Mouse (Mus musculus) liver, postnatal 0 days (tissue): ENCODE measurements at regions not wholly inside any gene's neighbourhood (a gene's known extent, or its start where the extent isn't known, plus 50 kb on each side); places are given as distances from the start of the nearest gene placed in this dataset.

ENCODE experiments used
- CTCF ChIP-seq: sonication (generic); IDR thresholded peaks from 2 replicates; pipeline ENCODE4 v1.5.1; 2016; ENCODE audit warnings: antibody characterized with exemption, low read depth
- EP300 ChIP-seq: IDR thresholded peaks from 2 replicates; pipeline ENCODE4 v1.6.1; 2016; ENCODE audit warnings: antibody characterized with exemption, low read depth, mild to moderate bottlenecking

DNA sequence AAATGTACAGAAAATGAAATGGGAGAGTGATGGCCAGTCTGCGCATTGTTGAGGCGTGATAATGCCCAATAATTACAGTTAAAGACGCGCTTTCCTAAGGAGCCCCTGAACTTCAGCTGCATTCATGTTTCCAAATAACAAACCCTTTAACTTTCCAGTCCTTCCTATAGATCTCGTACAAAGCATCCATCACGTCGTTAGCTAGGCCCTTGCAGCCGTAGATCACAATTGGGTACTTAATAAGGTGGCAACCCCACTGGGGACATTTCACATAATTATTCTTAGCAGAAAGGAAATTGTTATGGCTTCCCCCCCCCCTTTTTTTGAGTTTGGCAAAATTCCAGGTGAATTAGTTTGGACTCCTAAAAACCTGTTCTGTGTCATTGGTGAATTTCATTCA lies 233.7 kb upstream of the Dnajc19 start:
- TF ChIP-seq CTCF (no peak), EP300 (no peak)
